18 mouse cellular contexts compared by ENCODE assay signal in genomic region chr6:14142107-14142751, GRCm38 (mm10).
DNase-seq lines count a peak whose midpoint lies in the region; ATAC-seq and TF ChIP-seq lines count a peak whose summit lies in the region.
"Had no signal": no experiment of that assay in that cellular context is flagged by ENCODE, and none has a peak within 500 bp of the region (broad histone marks: within the 10 kb centered on the region; RNA-seq: fewer than 3 reads in every experiment).

No protein-coding gene starts in this region.

- TF ChIP-seq CTCF in forebrain, postnatal 0 days (IDR thresholded peaks at IDR 0.05; ENCODE audit: low read depth), result no peak

- WGBS in embryonic facial prominence, embryonic 14.5 days, result 71% methylated on average over 8 of the region's 8 CpGs
- WGBS in embryonic facial prominence, embryonic 10.5 days, result 86% methylated on average over 8 of the region's 8 CpGs
- WGBS in midbrain, embryonic 16.5 days, result 73% methylated on average over 8 of the region's 8 CpGs
- WGBS in midbrain, embryonic 11.5 days, result 90% methylated on average over 8 of the region's 8 CpGs
- WGBS in forebrain, postnatal 0 days, result 53% methylated on average over 8 of the region's 8 CpGs

- peak; percentile 11 for DNase-seq in embryonic facial prominence, embryonic 14.5 days (ENCODE audit: low spot score)
- no peak for DNase-seq in embryonic facial prominence, embryonic 10.5 days (ENCODE audit: low spot score)
- DNase-seq in midbrain, embryonic 11.5 days (ENCODE audit: low spot score, missing footprints), result no peak
- DNase-seq in forebrain, postnatal 0 days, result peak; percentile 91
- peak; percentile 21 to 46 for DNase-seq in layer of hippocampus, postnatal 25 days (ENCODE audit: extremely low spot score in 1 of 2, low spot score in 1 of 2)
- no peak for DNase-seq in gastrocnemius, postnatal 10 days
- DNase-seq: cerebellum, adult 18-20 months; heart, postnatal 14 days; kidney, adult 18-20 months; kidney, postnatal 25 days; liver, embryonic 13.5 days; lung, postnatal 10 days; right cerebral cortex, adult 18-20 months; thymus, adult 18-20 months had no signal

- H3K27me3 ChIP-seq in embryonic facial prominence, embryonic 14.5 days (replicated peaks; ENCODE audit: control insufficient read depth, insufficient read depth, low read length), result no peaks in the 10 kb centered on the region
- H3K27me3 ChIP-seq in embryonic facial prominence, embryonic 10.5 days (replicated peaks; ENCODE audit: low read depth, poor library complexity, severe bottlenecking), result no peaks in the 10 kb centered on the region
- H3K27me3 ChIP-seq in midbrain, embryonic 16.5 days (ENCODE audit: control insufficient read depth, insufficient read depth, low read depth, low read length), result no peaks in the 10 kb centered on the region
- no peaks in the 10 kb centered on the region for H3K27me3 ChIP-seq in midbrain, embryonic 11.5 days (ENCODE audit: control insufficient read depth, insufficient read depth, low read length)
- no peaks in the 10 kb centered on the region for H3K27me3 ChIP-seq in forebrain, postnatal 0 days (ENCODE audit: insufficient read depth, low read length)
- H3K27me3 ChIP-seq: CH12.LX; hindbrain, embryonic 15.5 days; liver, embryonic 13.5 days had no signal

- no peak overlapping the region for H3K9ac ChIP-seq in embryonic facial prominence, embryonic 14.5 days (ENCODE audit: low read depth, low read length)
- H3K9ac ChIP-seq in midbrain, embryonic 16.5 days (ENCODE audit: low read depth, low read length), result no peak overlapping the region
- H3K9ac ChIP-seq in midbrain, embryonic 11.5 days (ENCODE audit: low read length), result no peak overlapping the region
- no peak overlapping the region for H3K9ac ChIP-seq in forebrain, postnatal 0 days
- H3K9ac ChIP-seq: hindbrain, embryonic 15.5 days; liver, embryonic 13.5 days had no signal

- H3K4me3 ChIP-seq in embryonic facial prominence, embryonic 14.5 days (ENCODE audit: low read depth, low read length), result no peak overlapping the region
- no peak overlapping the region for H3K4me3 ChIP-seq in embryonic facial prominence, embryonic 10.5 days
- H3K4me3 ChIP-seq in midbrain, embryonic 16.5 days (ENCODE audit: low read depth, low read length), result no peak overlapping the region
- no peak overlapping the region for H3K4me3 ChIP-seq in midbrain, embryonic 11.5 days (ENCODE audit: low read depth, low read length)
- no peak overlapping the region for H3K4me3 ChIP-seq in forebrain, postnatal 0 days (ENCODE audit: low read depth, low read length)
- H3K4me3 ChIP-seq: hindbrain, embryonic 15.5 days; liver, embryonic 13.5 days had no signal

- H3K36me3 ChIP-seq in embryonic facial prominence, embryonic 14.5 days (ENCODE audit: control insufficient read depth, insufficient read depth, low read length), result no peaks in the 10 kb centered on the region
- no peaks in the 10 kb centered on the region for H3K36me3 ChIP-seq in embryonic facial prominence, embryonic 10.5 days (replicated peaks)
- H3K36me3 ChIP-seq in midbrain, embryonic 16.5 days (ENCODE audit: control insufficient read depth, insufficient read depth, low read length), result no peaks in the 10 kb centered on the region
- no peaks in the 10 kb centered on the region for H3K36me3 ChIP-seq in midbrain, embryonic 11.5 days (ENCODE audit: control insufficient read depth, insufficient read depth, low read length)
- no peaks in the 10 kb centered on the region for H3K36me3 ChIP-seq in forebrain, postnatal 0 days (ENCODE audit: insufficient read depth)
- H3K36me3 ChIP-seq: hindbrain, embryonic 15.5 days; liver, embryonic 13.5 days had no signal

- no peaks in the 10 kb centered on the region for H3K9me3 ChIP-seq in embryonic facial prominence, embryonic 14.5 days (ENCODE audit: control insufficient read depth, low read length)
- no peaks in the 10 kb centered on the region for H3K9me3 ChIP-seq in embryonic facial prominence, embryonic 10.5 days
- no peaks in the 10 kb centered on the region for H3K9me3 ChIP-seq in midbrain, embryonic 16.5 days (replicated peaks; ENCODE audit: control insufficient read depth, low read length, poor library complexity, severe bottlenecking)
- no peaks in the 10 kb centered on the region for H3K9me3 ChIP-seq in midbrain, embryonic 11.5 days (ENCODE audit: control insufficient read depth, low read length)
- no peaks in the 10 kb centered on the region for H3K9me3 ChIP-seq in forebrain, postnatal 0 days (ENCODE audit: low read length)
- H3K9me3 ChIP-seq: hindbrain, embryonic 15.5 days; liver, embryonic 13.5 days had no signal

- H3K4me2 ChIP-seq in embryonic facial prominence, embryonic 14.5 days (ENCODE audit: low read depth, low read length), result no peak overlapping the region
- H3K4me2 ChIP-seq in midbrain, embryonic 16.5 days (ENCODE audit: low read length), result no peak overlapping the region
- no peak overlapping the region for H3K4me2 ChIP-seq in midbrain, embryonic 11.5 days
- no peak overlapping the region for H3K4me2 ChIP-seq in forebrain, postnatal 0 days (ENCODE audit: low read depth)
- H3K4me2 ChIP-seq: hindbrain, embryonic 15.5 days; liver, embryonic 13.5 days had no signal

- no peak for ATAC-seq in embryonic facial prominence, embryonic 14.5 days (ENCODE audit: low read depth)
- ATAC-seq in midbrain, embryonic 16.5 days, result peak; percentile 39; the same call in 1 of the 2 replicates
- ATAC-seq in midbrain, embryonic 11.5 days (ENCODE audit: low FRiP score), result no peak
- ATAC-seq in forebrain, postnatal 0 days, result peak; percentile 98
- ATAC-seq in megakaryocyte-erythroid progenitor cell, adult 5-6 weeks (replicated peaks; ENCODE audit: low FRiP score, low TSS enrichment, poor library complexity, severe bottlenecking), result no peak

- H3K4me1 ChIP-seq in embryonic facial prominence, embryonic 14.5 days (ENCODE audit: control insufficient read depth, insufficient read depth, low read length), result no peaks in the 10 kb centered on the region
- H3K4me1 ChIP-seq in embryonic facial prominence, embryonic 10.5 days, result no peaks in the 10 kb centered on the region
- no peaks in the 10 kb centered on the region for H3K4me1 ChIP-seq in midbrain, embryonic 16.5 days (ENCODE audit: control insufficient read depth, insufficient read depth, low read length)
- no peaks in the 10 kb centered on the region for H3K4me1 ChIP-seq in midbrain, embryonic 11.5 days (ENCODE audit: control insufficient read depth, insufficient read depth, low read length)
- H3K4me1 ChIP-seq in forebrain, postnatal 0 days (ENCODE audit: insufficient read depth), result no peaks in the 10 kb centered on the region
- H3K4me1 ChIP-seq: hindbrain, embryonic 15.5 days; liver, embryonic 13.5 days had no signal

- no peak overlapping the region for H3K27ac ChIP-seq in embryonic facial prominence, embryonic 14.5 days (replicated peaks; ENCODE audit: low read depth, low read length)
- H3K27ac ChIP-seq in embryonic facial prominence, embryonic 10.5 days (replicated peaks), result no peak overlapping the region
- no peak overlapping the region for H3K27ac ChIP-seq in midbrain, embryonic 16.5 days (ENCODE audit: low read length)
- H3K27ac ChIP-seq in midbrain, embryonic 11.5 days (ENCODE audit: low read depth, low read length), result no peak overlapping the region
- H3K27ac ChIP-seq in forebrain, postnatal 0 days (ENCODE audit: low read depth, low read length), result peak overlapping the region; percentile 57; the same call in 1 of the 2 replicates
- H3K27ac ChIP-seq: hindbrain, embryonic 15.5 days; liver, embryonic 13.5 days had no signal

Comparison
In these comparisons a context has a peak if more than half of its experiments do, and no peak if none do; other contexts are left out.
1. ATAC-seq: peak in midbrain, embryonic 16.5 days (single experiment) and forebrain, postnatal 0 days (single experiment); none in embryonic facial prominence, embryonic 14.5 days (single experiment), midbrain, embryonic 11.5 days (single experiment) and megakaryocyte-erythroid progenitor cell, adult 5-6 weeks (single experiment).
2. DNase-seq: peak in embryonic facial prominence, embryonic 14.5 days (single experiment), forebrain, postnatal 0 days (single experiment) and layer of hippocampus, postnatal 25 days (2 of 2); none in embryonic facial prominence, embryonic 10.5 days (single experiment), midbrain, embryonic 11.5 days (single experiment) and gastrocnemius, postnatal 10 days (single experiment).